Mouse (Mus musculus) heart, adult 2 months (tissue): ENCODE data around the gene Slc4a10. TPM values are rescaled to one million over a fixed set of nuclear protein-coding genes. Genes with fewer than 3 reads are reported as not detected.
A peak's percentile ranks its signal among the peaks of the same experiment; 100 is the strongest.

Source experiments
- DNase-seq, 2 experiments: peaks; one replicate each; pipeline ENCODE4 v3.0.0; 2021
- H3K27ac ChIP-seq: fragments of 200-600 bp; 2 replicates; pipeline ENCODE4 v1.8.1; 2022
- H3K27me3 ChIP-seq: fragments of 200-500 bp; 2 replicates; pipeline ENCODE4 v1.6.1; 2012; ENCODE audit warnings: mild to moderate bottlenecking, low read length, inconsistent platforms, mixed read lengths; ENCODE audit not compliant: control insufficient read depth, insufficient read depth
- H3K36me3 ChIP-seq: fragments of 200-500 bp; 2 replicates; pipeline ENCODE4 v1.6.1; 2012; ENCODE audit warnings: low read length, inconsistent platforms; ENCODE audit not compliant: control insufficient read depth, insufficient read depth
- H3K4me1 ChIP-seq: fragments of 200-500 bp; 2 replicates; pipeline ENCODE4 v1.6.1; 2011; ENCODE audit warnings: low read length; ENCODE audit not compliant: control insufficient read depth, insufficient read depth
- H3K4me3 ChIP-seq: fragments of 200-600 bp; 2 replicates; pipeline ENCODE4 v1.8.1; 2022
- H3K79me2 ChIP-seq: fragments of 200-500 bp; replicated peaks from 2 replicates; pipeline ENCODE4 v1.6.1; 2012; ENCODE audit warnings: mild to moderate bottlenecking, inconsistent platforms, low read length, moderate library complexity, mixed read lengths; ENCODE audit not compliant: control insufficient read depth, insufficient read depth
- H3K9ac ChIP-seq: fragments of 200-500 bp; 2 replicates; pipeline ENCODE4 v1.6.1; 2012; ENCODE audit warnings: low read depth, mild to moderate bottlenecking, control low read depth, inconsistent platforms, low read length, mixed read lengths
- CTCF ChIP-seq: fragments of 200-600 bp; IDR thresholded peaks from 2 replicates; pipeline ENCODE4 v1.8.1; 2022; ENCODE audit warnings: antibody characterized with exemption, mild to moderate bottlenecking, moderate library complexity
- EP300 ChIP-seq: fragments of 200-500 bp; IDR thresholded peaks from 2 replicates; pipeline ENCODE4 v1.6.1; 2011; ENCODE audit warnings: low read depth, low read length, control low read depth; ENCODE audit not compliant: insufficient read depth
- POLR2A ChIP-seq: fragments of 200-500 bp; IDR thresholded peaks from 2 replicates; pipeline ENCODE4 v1.6.1; 2011; ENCODE audit warnings: mild to moderate bottlenecking, low read depth, low read length, control low read depth; ENCODE audit not compliant: insufficient read depth
- WGBS: fragments of 180-500 bp; shearing (Covaris S2); methylation state at CpG from one replicate; pipeline ENCODE4 v1.1.7; 2018; 5-methylcytosine and 5-hydroxymethylcytosine counted together
- intact Hi-C: fragments of 180-260 bp; cut with DNase I; formaldehyde crosslinking; loops from one replicate; pipeline ENCODE4 v1.15.1; 2025
- polyA plus RNA-seq: library from polyadenylated mRNA; depleted of rRNA; stranded (reverse); fragments of >200 nt; gene quantifications from 2 replicates; pipeline ENCODE4 v1.2.3, GENCODE M21; 2012
- total RNA-seq, 2 experiments: library from RNA; stranded (reverse); gene quantifications; 2 replicates each; pipeline ENCODE4 v1.2.3; 2021

The Slc4a10 gene
- total and polyA plus RNA-seq, 3 experiments, result 0.04 TPM; not detected in 2

- Histone ChIP-seq H3K27ac (no peak overlapping the region), H3K27me3 (no peaks in the 10 kb centered on the region), H3K4me3 (no peak overlapping the region), H3K79me2 (no peaks in the 10 kb centered on the region), H3K36me3 (no peaks in the 10 kb centered on the region), H3K9ac (no peak overlapping the region), H3K4me1 (no peaks in the 10 kb centered on the region)
- intact Hi-C loops, result no loop called here
- TF ChIP-seq CTCF, result no peak
- TF ChIP-seq EP300, result no peak
- 63% methylated on average over 6 of the region's 6 CpGs for WGBS
- DNase-seq, result no peak
Observed at GRCm38 (mm10) chr2:62344367-62344766, 298.1 kb downstream of the Slc4a10 start.

- DNase-seq, result no peak
- no peak overlapping the region for H3K4me3 ChIP-seq
- no peak overlapping the region for H3K9ac ChIP-seq
- no peaks in the 10 kb centered on the region for H3K79me2 ChIP-seq
- no peaks in the 10 kb centered on the region for H3K4me1 ChIP-seq
- H3K27me3 ChIP-seq, result no peaks in the 10 kb centered on the region
- no peak overlapping the region for H3K27ac ChIP-seq
- TF ChIP-seq CTCF (peak; percentile 67), POLR2A (no peak), EP300 (no peak)
- intact Hi-C loops, result loop anchor here (1.0 to 5.0 kb wide), 2 partner anchors 112 to 281 kb away; no protein-coding TSS in a partner anchor
- WGBS, result 6% methylated on average over 1 of the region's 1 CpGs
- no peaks in the 10 kb centered on the region for H3K36me3 ChIP-seq
Observed at GRCm38 (mm10) chr2:62346771-62347170, 300.5 kb downstream of the Slc4a10 start.

GRCm38 (mm10) chr2:62347762-62348161, 301.5 kb downstream of the Slc4a10 start:
- TF ChIP-seq CTCF, result no peak
- TF ChIP-seq EP300, result no peak
- no peak for TF ChIP-seq POLR2A
- Histone ChIP-seq H3K79me2 (no peaks in the 10 kb centered on the region), H3K36me3 (no peaks in the 10 kb centered on the region), H3K4me3 (no peak overlapping the region), H3K27me3 (no peaks in the 10 kb centered on the region), H3K9ac (no peak overlapping the region), H3K4me1 (no peaks in the 10 kb centered on the region), H3K27ac (no peak overlapping the region)
- intact Hi-C loops, result loop anchor here (5.0 kb wide), 1 partner anchor 280 kb away; no protein-coding TSS in a partner anchor
- WGBS, result 94% methylated on average over 9 of the region's 9 CpGs
- no peak for DNase-seq

- no peak for DNase-seq
- 67% methylated on average over 3 of the region's 3 CpGs for WGBS
- H3K9ac ChIP-seq, result no peak overlapping the region
- no peaks in the 10 kb centered on the region for H3K27me3 ChIP-seq
- no peak overlapping the region for H3K4me3 ChIP-seq
- H3K27ac ChIP-seq, result no peak overlapping the region
- no peaks in the 10 kb centered on the region for H3K4me1 ChIP-seq
- no peaks in the 10 kb centered on the region for H3K36me3 ChIP-seq
- H3K79me2 ChIP-seq, result no peaks in the 10 kb centered on the region
- TF ChIP-seq POLR2A (no peak), EP300 (no peak), CTCF (no peak)
- intact Hi-C loops, result no loop called here
Observed at GRCm38 (mm10) chr2:62352035-62352434, 305.8 kb downstream of the Slc4a10 start.

GRCm38 (mm10) chr2:62355766-62356165, 309.5 kb downstream of the Slc4a10 start:
- Histone ChIP-seq H3K36me3 (no peaks in the 10 kb centered on the region), H3K79me2 (no peaks in the 10 kb centered on the region), H3K4me1 (no peaks in the 10 kb centered on the region), H3K27me3 (no peaks in the 10 kb centered on the region), H3K4me3 (no peak overlapping the region), H3K27ac (no peak overlapping the region), H3K9ac (no peak overlapping the region)
- 69% methylated on average over 6 of the region's 6 CpGs for WGBS
- intact Hi-C loops, result no loop called here
- TF ChIP-seq CTCF, result no peak
- no peak for TF ChIP-seq EP300
- TF ChIP-seq POLR2A, result no peak
- no peak for DNase-seq

DNA sequence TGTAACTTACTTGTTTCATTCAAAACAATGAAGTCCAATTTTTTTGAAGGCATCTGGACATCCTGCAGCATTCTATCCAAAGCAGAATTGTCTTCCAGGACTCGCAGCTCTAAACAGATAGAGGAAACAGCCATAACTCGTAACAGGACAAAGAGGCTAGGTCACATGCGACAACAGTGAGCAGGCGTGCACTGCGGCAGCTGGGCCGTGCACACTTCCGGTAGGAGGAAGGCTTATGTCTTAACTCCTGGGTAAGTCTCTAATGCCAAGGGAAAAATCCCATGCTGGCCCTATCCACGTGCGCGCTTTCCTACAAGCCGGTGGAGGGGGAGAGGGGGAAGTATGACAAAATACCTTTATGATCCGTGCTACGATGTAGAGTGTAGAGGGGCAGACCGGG, 310.3 kb downstream of the Slc4a10 start:
- H3K27ac ChIP-seq, result no peak overlapping the region
- no peaks in the 10 kb centered on the region for H3K27me3 ChIP-seq
- no peaks in the 10 kb centered on the region for H3K4me1 ChIP-seq
- DNase-seq, result no peak
- no peak overlapping the region for H3K4me3 ChIP-seq
- intact Hi-C loops, result no loop called here
- WGBS, result 64% methylated on average over 14 of the region's 14 CpGs
- no peak overlapping the region for H3K9ac ChIP-seq
- TF ChIP-seq EP300 (no peak), POLR2A (no peak), CTCF (no peak)
- no peaks in the 10 kb centered on the region for H3K36me3 ChIP-seq
- no peaks in the 10 kb centered on the region for H3K79me2 ChIP-seq

DNA sequence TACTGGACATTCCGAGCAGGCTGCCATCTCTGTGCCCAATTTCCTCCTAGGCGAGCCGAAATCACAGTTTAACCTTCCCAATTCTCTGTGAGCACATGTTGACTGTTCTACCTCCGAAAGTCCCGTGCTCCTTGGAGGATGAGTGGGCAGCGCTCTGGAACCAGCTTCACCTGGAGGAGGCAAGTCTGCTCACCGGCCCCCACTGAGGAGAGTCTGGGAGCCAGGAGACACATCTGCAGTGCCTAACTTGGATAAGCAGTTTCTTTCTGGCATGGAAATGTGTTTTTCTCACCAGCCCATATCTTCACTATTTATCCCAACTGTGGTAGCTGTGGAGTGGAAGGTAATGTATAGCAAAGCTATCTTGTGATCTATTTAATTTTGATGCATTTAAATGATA, 311.0 kb downstream of the Slc4a10 start:
- WGBS, result 72% methylated on average over 7 of the region's 7 CpGs
- H3K27ac ChIP-seq, result no peak overlapping the region
- no peak overlapping the region for H3K9ac ChIP-seq
- TF ChIP-seq EP300 (no peak), CTCF (no peak), POLR2A (no peak)
- H3K27me3 ChIP-seq, result no peaks in the 10 kb centered on the region
- H3K4me1 ChIP-seq, result no peaks in the 10 kb centered on the region
- DNase-seq, result no peak
- H3K36me3 ChIP-seq, result no peaks in the 10 kb centered on the region
- no peak overlapping the region for H3K4me3 ChIP-seq
- H3K79me2 ChIP-seq, result no peaks in the 10 kb centered on the region
- intact Hi-C loops, result no loop called here
